Mouse (Mus musculus) bone marrow, adult 2 months (tissue): ENCODE measurements around the gene Rplp2. TPM values are rescaled to one million over a fixed set of nuclear protein-coding genes. Genes with fewer than 3 reads are reported as not detected.

Source experiments
- H3K27ac ChIP-seq: fragments of 200-500 bp; 2 replicates; pipeline ENCODE4 v1.5.1; 2012; ENCODE audit warnings: low read depth, mild to moderate bottlenecking, control low read depth, inconsistent platforms, low read length; ENCODE audit not compliant: control insufficient read depth, poor library complexity, insufficient read depth
- H3K4me1 ChIP-seq: fragments of 200-500 bp; 2 replicates; pipeline ENCODE4 v1.6.1; 2011; ENCODE audit warnings: low read length; ENCODE audit not compliant: control insufficient read depth, insufficient read depth
- H3K4me3 ChIP-seq: fragments of 200-500 bp; replicated peaks from 2 replicates; pipeline ENCODE3; 2011; ENCODE audit warnings: mild to moderate bottlenecking, low read depth, low read length, control low read depth; ENCODE audit not compliant: control insufficient read depth
- CTCF ChIP-seq: fragments of 200-500 bp; IDR thresholded peaks from 2 replicates; pipeline ENCODE4 v1.5.1; 2011; ENCODE audit warnings: low read length, control low read depth; ENCODE audit not compliant: control insufficient read depth, insufficient read depth
- POLR2A ChIP-seq: fragments of 200-500 bp; IDR thresholded peaks from 2 replicates; pipeline ENCODE4 v1.6.1; 2011; ENCODE audit warnings: low read depth, mild to moderate bottlenecking, control low read depth, low read length, borderline replicate concordance; ENCODE audit not compliant: control insufficient read depth
- WGBS: fragments of 180-500 bp; shearing (Covaris S2); methylation state at CpG from one replicate; pipeline ENCODE4 v1.1.7; 2018; 5-methylcytosine and 5-hydroxymethylcytosine counted together
- polyA plus RNA-seq: library from polyadenylated mRNA; stranded (reverse); fragments of >200 nt; gene quantifications from 2 replicates; pipeline ENCODE4 v1.2.4, GENCODE M21; 2011; ENCODE audit warnings: low replicate concordance; ENCODE audit not compliant: missing spikeins, insufficient read depth, insufficient read length

The Rplp2 gene
- polyA plus RNA-seq, 1 experiment, result 2,615 TPM

- Histone ChIP-seq H3K27ac (no peak overlapping the region), H3K4me3 (no peak overlapping the region), H3K4me1 (peaks cover 7% of the 10 kb centered on the region; the same call in 1 of the 2 replicates)
- TF ChIP-seq CTCF, result no peak
- TF ChIP-seq POLR2A, result no peak
- 86% methylated on average over 17 of the region's 17 CpGs for WGBS
These were observed 12.1 kb downstream of the Rplp2 start for GRCm38 (mm10) chr7:141459301-141459711.

DNA sequence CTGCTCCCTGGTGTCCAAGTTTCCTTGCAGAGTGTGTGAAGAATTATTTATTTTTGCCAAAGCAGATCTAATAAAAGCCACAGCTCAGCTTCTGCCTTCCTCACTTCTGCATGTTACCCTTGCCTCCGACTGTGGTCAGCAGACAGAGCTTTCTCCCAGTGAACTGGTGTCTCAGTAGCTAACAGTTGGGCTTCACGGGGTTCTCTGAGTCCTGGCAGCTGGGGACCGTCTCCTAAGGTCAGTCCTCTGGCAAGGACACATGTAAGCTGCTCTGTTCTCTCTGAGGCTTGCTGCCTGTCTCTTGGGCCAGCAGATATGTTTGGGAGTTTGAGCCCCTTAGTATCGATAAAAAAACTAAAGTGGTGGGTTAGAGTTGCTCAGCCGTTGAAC, 12.8 kb downstream of the Rplp2 start:
- Histone ChIP-seq H3K27ac (no peak overlapping the region), H3K4me3 (no peak overlapping the region), H3K4me1 (peaks cover 3% of the 10 kb centered on the region; the same call in 1 of the 2 replicates)
- 70% methylated on average over 5 of the region's 5 CpGs for WGBS
- TF ChIP-seq CTCF (no peak), POLR2A (no peak)

DNA sequence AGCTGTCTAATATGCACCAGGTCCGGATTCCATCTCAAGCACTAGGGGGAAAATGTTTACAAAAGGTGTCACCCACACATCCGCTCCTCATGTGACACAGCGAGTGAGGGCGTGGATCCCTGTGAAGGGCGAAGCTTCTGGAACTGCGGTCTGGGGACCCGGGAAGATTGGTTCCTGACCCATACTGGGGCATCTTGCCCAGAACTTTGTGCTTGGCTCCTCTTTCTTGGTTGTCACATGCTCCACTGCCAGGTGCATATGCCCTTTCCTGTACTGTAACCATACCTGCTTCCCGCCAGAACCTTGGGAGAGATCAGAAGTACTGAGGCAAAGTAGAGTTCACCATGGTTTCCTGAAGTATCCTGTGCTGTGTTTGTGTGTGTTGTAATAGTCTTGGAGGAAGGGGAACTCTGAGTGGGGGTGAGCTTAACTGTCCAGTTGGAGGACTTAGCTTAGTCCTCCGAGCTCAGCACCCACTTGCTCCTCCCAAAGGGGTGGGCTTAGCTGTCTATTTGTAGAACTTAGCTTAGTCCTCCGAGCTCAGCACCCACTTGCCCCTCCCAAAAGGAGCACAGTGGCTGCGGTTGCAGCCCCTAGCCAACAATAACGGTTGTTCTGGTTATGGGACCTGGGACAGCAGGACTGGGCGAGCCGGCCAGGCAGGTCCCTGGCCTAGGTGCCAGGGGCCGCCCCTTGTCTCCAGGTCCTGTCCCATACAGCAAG, 13.4 kb downstream of the Rplp2 start, which contains the start of gene Cracr2b:
Cracr2b (plus strand) TSS at position 704 of the 723 bp plus-strand sequence.
- Histone ChIP-seq H3K4me3 (peak within 1 kb of the TSS; percentile 26), H3K4me1 (peaks cover 3% of the 10 kb centered on the region; the same call in 1 of the 2 replicates), H3K27ac (no peak within 1 kb of the TSS; the same call in 1 of the 2 replicates)
- 53% methylated on average over 15 of the region's 15 CpGs for WGBS
- TF ChIP-seq POLR2A (no peak; the same call in 1 of the 2 replicates), CTCF (no peak)

GRCm38 (mm10) chr7:141461521-141462332, 14.6 kb downstream of the Rplp2 start:
- 6% methylated on average over 59 of the region's 59 CpGs for WGBS
- peak overlapping the region; percentile 26 for H3K4me3 ChIP-seq
- no peak for TF ChIP-seq POLR2A
- TF ChIP-seq CTCF, result no peak
- peaks cover 4% of the 10 kb centered on the region for H3K4me1 ChIP-seq
- no peak overlapping the region for H3K27ac ChIP-seq

- WGBS, result 34% methylated on average over 5 of the region's 5 CpGs
- Histone ChIP-seq H3K4me3 (peak overlapping the region; percentile 26), H3K4me1 (peaks cover 3% of the 10 kb centered on the region), H3K27ac (no peak overlapping the region)
- TF ChIP-seq POLR2A (no peak), CTCF (no peak)
These were observed 15.2 kb downstream of the Rplp2 start for GRCm38 (mm10) chr7:141462333-141462821.

DNA sequence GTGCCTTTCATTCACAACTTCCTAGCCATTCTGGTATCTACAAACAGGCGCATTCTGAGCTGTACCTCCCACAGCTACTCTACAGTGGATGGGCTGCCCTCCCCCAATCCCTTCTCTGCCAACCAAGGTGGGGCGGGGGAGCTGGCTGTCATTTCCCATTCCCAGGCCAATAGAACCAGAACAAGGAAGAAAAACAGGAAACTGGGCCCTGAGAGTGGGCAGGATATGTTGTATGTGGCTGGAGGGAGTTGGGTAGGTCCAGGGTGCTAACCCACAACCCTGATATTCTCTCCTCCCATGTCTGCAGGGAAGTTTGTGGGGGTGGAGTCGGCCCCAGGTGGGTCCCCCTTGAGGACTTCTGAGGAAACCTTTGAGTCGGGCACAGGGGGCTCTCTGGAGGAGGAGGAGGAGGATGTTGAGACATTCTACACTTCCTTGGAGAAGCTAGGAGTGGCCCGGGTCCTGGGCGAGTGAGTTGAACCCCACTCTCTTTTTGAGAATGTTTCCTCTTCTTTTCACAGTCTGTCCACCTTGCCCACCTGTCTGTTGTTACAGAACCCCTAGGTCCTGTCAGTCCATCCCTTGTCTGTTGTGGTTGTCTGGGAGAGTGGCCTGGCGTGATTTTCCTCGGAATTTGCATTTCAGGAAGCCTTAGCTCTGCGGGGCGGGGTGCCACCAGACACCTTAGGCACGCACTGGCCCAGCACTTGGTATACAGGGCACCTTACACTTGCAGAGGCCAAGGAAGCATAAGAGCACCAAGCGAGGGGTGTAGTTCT, 16.8 kb downstream of the Rplp2 start:
- no peak for TF ChIP-seq CTCF
- TF ChIP-seq POLR2A, result no peak
- Histone ChIP-seq H3K4me1 (peaks cover 8% of the 10 kb centered on the region), H3K27ac (no peak overlapping the region), H3K4me3 (no peak overlapping the region)
- 27% methylated on average over 12 of the region's 12 CpGs for WGBS

DNA sequence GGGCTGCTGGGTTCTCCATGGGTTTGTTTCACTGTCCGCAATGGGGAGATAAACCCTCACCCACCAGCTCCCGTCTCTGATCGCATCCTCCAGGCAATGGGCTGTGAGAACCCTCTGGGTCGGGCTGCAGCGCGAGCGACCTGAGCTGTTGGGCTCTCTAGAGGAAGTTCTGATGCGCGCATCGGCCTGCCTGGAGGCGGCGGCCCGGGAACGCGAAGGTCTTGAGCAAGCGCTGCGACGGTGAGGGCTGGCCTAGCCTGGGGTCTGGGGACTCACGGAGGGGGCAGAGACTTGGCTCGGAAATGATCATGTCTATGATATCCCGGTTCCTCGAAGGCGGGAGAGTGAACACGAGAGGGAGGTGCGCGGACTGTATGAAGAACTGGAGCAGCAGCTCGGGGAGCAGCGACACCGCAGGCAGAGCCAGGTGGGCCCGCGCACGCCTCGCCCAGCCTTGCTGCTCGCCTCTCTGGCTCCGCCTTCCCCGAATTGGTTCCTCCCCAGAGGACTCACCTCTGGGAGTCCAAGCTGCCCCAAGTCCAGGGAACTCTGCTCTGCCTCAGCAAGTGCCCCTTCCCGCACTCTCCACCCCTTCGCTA, 17.5 kb downstream of the Rplp2 start:
- TF ChIP-seq POLR2A (no peak; the same call in 1 of the 2 replicates), CTCF (no peak)

More for the DNA sequence above, 17.5 kb downstream of the Rplp2 start:
- no peak overlapping the region for H3K27ac ChIP-seq
- H3K4me3 ChIP-seq, result no peak overlapping the region
- H3K4me1 ChIP-seq, result peaks cover 9% of the 10 kb centered on the region
- 16% methylated on average over 38 of the region's 38 CpGs for WGBS
